ENCODE assay signal across 8 mouse cellular contexts in genomic region chr12:70110375-70111116, GRCm38 (mm10). TPM values are rescaled to one million over a fixed set of nuclear protein-coding genes. Genes with fewer than 3 reads are reported as not detected.
DNase-seq lines count a peak whose midpoint lies in the region; ATAC-seq and TF ChIP-seq lines count a peak whose summit lies in the region.

No protein-coding gene starts in this region.

- no peak for TF ChIP-seq EP300 in CH12.LX (IDR thresholded peaks at IDR 0.05; ENCODE audit: low read length)

- in situ Hi-C loops in CH12.LX (cut with MboI; ENCODE audit: low pct_ligation_motif_present, low pct_unique_long_range_greater_than_20kb, low sequenced_read_pairs), result no loop called here

- TF ChIP-seq POLR2A in CH12.LX (IDR thresholded peaks at IDR 0.05; ENCODE audit: low read depth, low read length), result no peak
- TF ChIP-seq POLR2A in embryonic fibroblast, embryonic 13.5 days (IDR thresholded peaks at IDR 0.05; ENCODE audit: low read depth, low read length), result no peak

- no peaks in the 10 kb centered on the region for H3K36me3 ChIP-seq in heart, embryonic 11.5 days (ENCODE audit: control insufficient read depth, insufficient read depth, low read length)
- H3K36me3 ChIP-seq in CH12.LX (replicated peaks in 1 of 2; ENCODE audit: control insufficient read depth in 1 of 2, insufficient read depth in 1 of 2, low read length in 1 of 2), result peaks cover 0 to 8% of the 10 kb centered on the region in 2 experiments
- no peaks in the 10 kb centered on the region for H3K36me3 ChIP-seq in intestine, embryonic 15.5 days
- no peaks in the 10 kb centered on the region for H3K36me3 ChIP-seq in midbrain, embryonic 16.5 days (ENCODE audit: control insufficient read depth, insufficient read depth, low read length)

- no peaks in the 10 kb centered on the region; the same call in 1 of the 2 replicates for H3K27me3 ChIP-seq in heart, embryonic 11.5 days (ENCODE audit: control insufficient read depth, insufficient read depth, low read length)
- H3K27me3 ChIP-seq in CH12.LX (replicated peaks), result peaks cover 13% of the 10 kb centered on the region
- H3K27me3 ChIP-seq in intestine, embryonic 15.5 days (replicated peaks), result no peaks in the 10 kb centered on the region
- no peaks in the 10 kb centered on the region for H3K27me3 ChIP-seq in midbrain, embryonic 16.5 days (ENCODE audit: control insufficient read depth, insufficient read depth, low read depth, low read length)

- TF ChIP-seq CTCF in CH12.LX (conservative IDR thresholded peaks at IDR 0.05 in 1 of 2, IDR thresholded peaks at IDR 0.05 in 1 of 2; ENCODE audit: low read depth in 2 of 2, low read length in 2 of 2), result no peak
- TF ChIP-seq CTCF in embryonic fibroblast, embryonic 13.5 days (IDR thresholded peaks at IDR 0.05; ENCODE audit: borderline replicate concordance, insufficient read depth, low read length), result no peak

- peak overlapping the region; percentile 81 for H3K4me3 ChIP-seq in heart, embryonic 11.5 days (ENCODE audit: low read depth, low read length)
- H3K4me3 ChIP-seq in CH12.LX (replicated peaks in 1 of 3; ENCODE audit: low read depth in 2 of 3, low read length in 2 of 3, poor library complexity in 1 of 3), result peak overlapping the region; percentile 69 to 97 (median 87)
- peak overlapping the region; percentile 73 for H3K4me3 ChIP-seq in embryonic fibroblast, embryonic 13.5 days (ENCODE audit: insufficient read depth, low read length)
- peak overlapping the region; percentile 89 for H3K4me3 ChIP-seq in intestine, embryonic 15.5 days (replicated peaks)
- H3K4me3 ChIP-seq in midbrain, embryonic 16.5 days (ENCODE audit: low read depth, low read length), result peak overlapping the region; percentile 87

- intact Hi-C loops in heart, postnatal 25 days (cut with DNase I), result loop anchor here (5.0 kb wide), 1 partner anchor 37 kb away; no protein-coding TSS in a partner anchor
- intact Hi-C loops in gastrocnemius, postnatal 14 days (cut with DNase I; ENCODE audit: low total_unique reads), result no loop called here

- H3K4me1 ChIP-seq in heart, embryonic 11.5 days (ENCODE audit: control insufficient read depth, insufficient read depth, low read length), result peaks cover 9% of the 10 kb centered on the region; the same call in 1 of the 2 replicates
- H3K4me1 ChIP-seq in CH12.LX (ENCODE audit: control insufficient read depth in 1 of 2, insufficient read depth in 2 of 2), result peaks cover 5 to 56% of the 10 kb centered on the region in 2 experiments
- H3K4me1 ChIP-seq in embryonic fibroblast, embryonic 13.5 days (ENCODE audit: control insufficient read depth, insufficient read depth, low read length), result no peaks in the 10 kb centered on the region
- peaks cover 24% of the 10 kb centered on the region for H3K4me1 ChIP-seq in intestine, embryonic 15.5 days (replicated peaks)
- H3K4me1 ChIP-seq in midbrain, embryonic 16.5 days (ENCODE audit: control insufficient read depth, insufficient read depth, low read length), result peaks cover 31% of the 10 kb centered on the region

- H3K27ac ChIP-seq in heart, embryonic 11.5 days (ENCODE audit: low read depth, low read length), result no peak overlapping the region
- no peak overlapping the region for H3K27ac ChIP-seq in CH12.LX (ENCODE audit: insufficient read depth, low read depth)
- H3K27ac ChIP-seq in embryonic fibroblast, embryonic 13.5 days (ENCODE audit: insufficient read depth, low read length), result no peak overlapping the region
- H3K27ac ChIP-seq in intestine, embryonic 15.5 days, result peak overlapping the region; percentile 89
- peak overlapping the region; percentile 92 for H3K27ac ChIP-seq in midbrain, embryonic 16.5 days (ENCODE audit: low read length)

- ATAC-seq in heart, embryonic 11.5 days (replicated peaks; ENCODE audit: insufficient number of reproducible peaks, low FRiP score, low TSS enrichment), result no peak
- peak; percentile 10; the same call in 1 of the 2 replicates for ATAC-seq in intestine, embryonic 15.5 days
- peak; percentile 23 for ATAC-seq in midbrain, embryonic 16.5 days

- dilution Hi-C loops in CH12.LX (cut with MboI; ENCODE audit: extremely low pct_ligation_motif_present, extremely low pct_unique_long_range_greater_than_20kb, low sequenced_read_pairs), result no loop called here

- no peaks in the 10 kb centered on the region for H3K9me3 ChIP-seq in heart, embryonic 11.5 days (replicated peaks; ENCODE audit: control insufficient read depth, low read length)
- H3K9me3 ChIP-seq in CH12.LX (replicated peaks; ENCODE audit: low read length), result no peaks in the 10 kb centered on the region
- no peaks in the 10 kb centered on the region for H3K9me3 ChIP-seq in intestine, embryonic 15.5 days
- no peaks in the 10 kb centered on the region for H3K9me3 ChIP-seq in midbrain, embryonic 16.5 days (replicated peaks; ENCODE audit: control insufficient read depth, low read length, poor library complexity, severe bottlenecking)

- peak overlapping the region; percentile 85 for H3K4me2 ChIP-seq in heart, embryonic 11.5 days
- H3K4me2 ChIP-seq in CH12.LX (ENCODE audit: insufficient read depth, low read depth, poor library complexity, severe bottlenecking), result peak overlapping the region; percentile 78
- H3K4me2 ChIP-seq in intestine, embryonic 15.5 days (replicated peaks), result peak overlapping the region; percentile 91
- peak overlapping the region; percentile 86 for H3K4me2 ChIP-seq in midbrain, embryonic 16.5 days (ENCODE audit: low read length)

- peaks cover 6% of the 10 kb centered on the region for H3K79me2 ChIP-seq in CH12.LX (replicated peaks; ENCODE audit: control insufficient read depth, extremely low read depth, insufficient read depth, poor library complexity, severe bottlenecking)

- TF ChIP-seq RAD21 in CH12.LX (IDR thresholded peaks at IDR 0.05; ENCODE audit: low read depth, low read length), result no peak

- DNase-seq in heart, postnatal 25 days (ENCODE audit: low spot score), result no peak
- DNase-seq in CH12.LX (ENCODE audit: extremely low read depth), result no peak
- no peak for DNase-seq in urinary bladder, postnatal 25 days (ENCODE audit: low spot score)
- DNase-seq in gastrocnemius, postnatal 14 days, result no peak

- WGBS in heart, embryonic 11.5 days (ENCODE audit: insufficient replicate concordance), result 10% methylated on average over 23 of the region's 23 CpGs
- WGBS in intestine, embryonic 15.5 days, result 11% methylated on average over 23 of the region's 23 CpGs
- WGBS in midbrain, embryonic 16.5 days, result 7% methylated on average over 23 of the region's 23 CpGs

- H3K9ac ChIP-seq in heart, embryonic 11.5 days (ENCODE audit: low read depth, low read length), result peak overlapping the region; percentile 91
- peak overlapping the region; percentile 99 for H3K9ac ChIP-seq in CH12.LX (ENCODE audit: insufficient read depth, low read depth)
- peak overlapping the region; percentile 86 for H3K9ac ChIP-seq in intestine, embryonic 15.5 days
- peak overlapping the region; percentile 98 for H3K9ac ChIP-seq in midbrain, embryonic 16.5 days (ENCODE audit: low read depth, low read length)

TF ChIP-seq in CH12.LX, 34 proteins besides CTCF, POLR2A, EP300 and RAD21:
- TF ChIP-seq ELF1 (IDR thresholded peaks at IDR 0.05; ENCODE audit: low read depth, low read length), result 0 out of 2 replicates have a peak, but pooled peaks have one; percentile 30
- no peak for TF ChIP-seq MAX (IDR thresholded peaks at IDR 0.05; ENCODE audit: low read length)
- TF ChIP-seq PAX5 (IDR thresholded peaks at IDR 0.05; ENCODE audit: low read length), result no peak
- no peak for TF ChIP-seq UBTF (IDR thresholded peaks at IDR 0.05; ENCODE audit: low read depth, low read length)
- TF ChIP-seq TBP (conservative IDR thresholded peaks at IDR 0.05; ENCODE audit: low read depth, low read length), result no peak
- TF ChIP-seq HCFC1 (IDR thresholded peaks at IDR 0.05; ENCODE audit: low read depth, low read length), result no peak
- TF ChIP-seq SMC3 (IDR thresholded peaks at IDR 0.05; ENCODE audit: low read depth, low read length), result no peak

RNA-seq across cellular contexts. Expression of gene Nin, which starts 3.0 kb away (rescaled TPM):
- 7.8 and 9.1 TPM in 2 replicates for polyA plus RNA-seq in heart, embryonic 11.5 days (2014; fragmentation: Nextera tagmentation; extraction: Ambion mirVana)
- total RNA-seq in heart, postnatal 25 days (2021), result 10 to 100 TPM; 17.2 to 18.2 TPM
- total RNA-seq in CH12.LX (2012; rRNA removed) (29.0 and 33.5 TPM in 2 replicates), CH12.LX (2014; rRNA removed) (34.1 and 37.2 TPM in 2 replicates)
- 41.8 and 51.7 TPM in 2 replicates for polyA plus RNA-seq in CH12.LX (2012; ENCODE audit: insufficient read length, low read depth)
- polyA plus RNA-seq in embryonic fibroblast, embryonic 13.5 days (2011; ENCODE audit: insufficient read length, low read depth, missing spikeins), result 14.0 and 14.2 TPM in 2 replicates
- polyA plus RNA-seq in intestine, embryonic 15.5 days (2015; fragmentation: Nextera tagmentation; extraction: Ambion mirVana), result 8.4 and 9.1 TPM in 2 replicates
- polyA plus RNA-seq in midbrain, embryonic 16.5 days (2015; fragmentation: Nextera tagmentation; extraction: Ambion mirVana), result 14.1 and 16.3 TPM in 2 replicates
- total RNA-seq in gastrocnemius, postnatal 14 days (2021), result 10 to 100 TPM; 21.0 to 32.1 TPM

RNA-seq across cellular contexts. Expression of gene Abhd12b, which starts 43.4 kb away (rescaled TPM):
- not detected in 2 replicates for polyA plus RNA-seq in heart, embryonic 11.5 days (2014; fragmentation: Nextera tagmentation; extraction: Ambion mirVana)
- not detected for total RNA-seq in heart, postnatal 25 days (2021)
- total RNA-seq in CH12.LX (2012; rRNA removed), result not detected in 2 replicates
- total RNA-seq in CH12.LX (2014; rRNA removed), result not detected in 2 replicates
- 0.23 TPM in 1 of 2 replicates, not detected in the other for polyA plus RNA-seq in CH12.LX (2012; ENCODE audit: insufficient read length, low read depth)
- polyA plus RNA-seq in embryonic fibroblast, embryonic 13.5 days (2011; ENCODE audit: insufficient read length, low read depth, missing spikeins), result not detected in 2 replicates
- polyA plus RNA-seq in intestine, embryonic 15.5 days (2015; fragmentation: Nextera tagmentation; extraction: Ambion mirVana), result 0.11 and 0.15 TPM in 2 replicates
- polyA plus RNA-seq in midbrain, embryonic 16.5 days (2015; fragmentation: Nextera tagmentation; extraction: Ambion mirVana), result 0.16 and 0.25 TPM in 2 replicates
- total RNA-seq in gastrocnemius, postnatal 14 days (2021), result not detected

Comparison
In these comparisons a context has a peak if more than half of its experiments do, and no peak if none do; other contexts are left out.
1. H3K27ac ChIP-seq: peak in intestine, embryonic 15.5 days (single experiment) and midbrain, embryonic 16.5 days (single experiment); none in heart, embryonic 11.5 days (single experiment), CH12.LX (single experiment) and embryonic fibroblast, embryonic 13.5 days (single experiment).
2. Peak in every context shown above with its lines, with median percentiles within 50 percentile points of each other: H3K4me2 ChIP-seq, H3K4me3 ChIP-seq and H3K9ac ChIP-seq.